Mouse (Mus musculus) cerebellum, postnatal 14 days (tissue): ENCODE results near the gene Hhatl.

ENCODE experiments used
- DNase-seq, 2 experiments: peaks; one replicate each; pipeline ENCODE4 v3.0.0; 2021; ENCODE audit warnings: mixed read lengths in 2 of 2

Hhatl gene

GRCm38 (mm10) chr9:121791757-121792521, at the start of gene Hhatl:
TSS of gene Hhatl (minus strand) at chr9:121792507.
- no peak for DNase-seq

- no peak for DNase-seq
Measured at GRCm38 (mm10) chr9:121839622-121839965, 47.3 kb upstream of the Hhatl start.

GRCm38 (mm10) chr9:121838829-121839621, 46.7 kb upstream of the Hhatl start, which contains the start of gene Ccdc13:
TSS of gene Ccdc13 (minus strand) at chr9:121839461.
- peak; percentile 82 to 87 for DNase-seq

DNA sequence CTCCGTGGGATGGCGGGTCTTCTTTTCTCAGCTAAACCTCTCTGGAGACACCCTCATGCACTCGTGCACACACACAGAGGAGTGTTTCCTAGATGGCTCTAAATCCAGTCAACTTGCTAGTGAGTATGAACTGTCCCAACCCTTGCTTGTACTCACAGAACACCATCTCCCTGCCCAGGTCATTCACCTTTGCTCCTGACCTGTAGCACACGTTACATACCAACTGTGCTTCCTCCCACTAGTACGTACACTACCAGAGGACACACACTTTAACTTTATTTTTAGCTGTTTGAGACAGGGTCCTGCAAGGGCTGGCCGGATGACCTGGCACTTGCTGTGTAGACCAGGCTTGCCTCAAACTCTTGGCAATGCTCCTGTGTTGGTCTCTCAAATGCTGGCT, 45.7 kb upstream of the Hhatl start:
- no peak for DNase-seq

DNA sequence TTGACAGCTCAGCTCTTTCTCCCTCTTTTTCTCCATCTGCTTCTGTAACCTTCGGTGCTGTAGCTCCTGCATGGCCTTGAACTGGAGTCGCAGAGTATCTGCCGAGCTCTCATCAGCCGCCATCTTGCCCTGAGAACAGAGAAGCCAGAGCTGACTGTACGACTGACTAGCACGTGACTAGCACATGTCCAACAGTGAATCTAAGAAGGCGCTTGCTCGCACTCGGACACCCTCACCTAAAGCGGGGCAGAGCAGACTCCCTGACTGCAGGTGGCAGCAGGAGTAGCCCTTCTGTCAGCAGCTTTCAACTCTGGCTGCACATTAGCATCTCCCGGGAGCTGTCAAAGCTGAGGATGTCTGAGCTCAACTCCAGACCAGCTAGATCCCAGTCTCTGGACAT, 41.5 kb upstream of the Hhatl start:
- no peak for DNase-seq

DNA sequence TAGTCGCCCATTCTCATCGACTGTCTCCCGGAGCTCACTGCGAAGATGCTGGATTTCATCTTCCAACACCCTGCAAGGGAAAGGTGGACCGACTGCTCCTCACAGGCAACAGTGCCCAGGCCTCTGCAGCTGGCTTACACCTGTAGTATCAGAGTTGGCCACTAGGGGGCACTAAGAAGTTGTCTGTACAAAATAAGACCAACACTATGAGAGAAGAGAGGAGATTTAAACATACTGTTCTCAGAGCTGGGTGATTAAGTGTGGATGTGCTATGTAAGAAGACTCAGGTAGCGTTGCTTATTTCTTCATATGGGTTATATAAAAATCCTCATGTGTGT, 38.6 kb upstream of the Hhatl start:
- peak; percentile 91 to 94 for DNase-seq

- peak; percentile 53 to 74 for DNase-seq
Measured at GRCm38 (mm10) chr9:121830243-121830955, 38.1 kb upstream of the Hhatl start.

- no peak for DNase-seq
Measured at GRCm38 (mm10) chr9:121829270-121829992, 37.1 kb upstream of the Hhatl start.

DNA sequence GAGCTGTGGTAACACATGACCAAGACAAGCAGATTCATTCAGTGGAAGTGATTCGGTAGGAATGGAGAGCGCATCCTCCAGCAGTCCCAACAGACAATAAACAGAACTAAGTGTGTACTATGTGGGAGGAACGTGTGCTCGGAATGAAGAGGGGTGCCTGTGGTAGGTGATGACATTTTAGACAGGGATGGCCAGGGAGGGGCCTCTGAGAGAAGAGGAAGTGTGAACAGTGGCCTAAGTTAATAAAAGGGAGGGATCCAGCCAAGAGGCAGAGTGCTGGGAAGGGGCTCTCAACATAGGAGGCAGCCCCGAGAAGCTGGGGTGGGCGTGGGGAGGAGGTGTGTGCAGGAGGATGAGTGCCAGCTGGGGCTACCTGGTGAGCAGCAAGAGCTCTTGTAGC, 36.0 kb upstream of the Hhatl start:
- no peak for DNase-seq

GRCm38 (mm10) chr9:121826356-121826755, 34.0 kb upstream of the Hhatl start:
- no peak for DNase-seq

GRCm38 (mm10) chr9:121823991-121824390, 31.7 kb upstream of the Hhatl start:
- DNase-seq: peak; percentile 53 to 72

DNA sequence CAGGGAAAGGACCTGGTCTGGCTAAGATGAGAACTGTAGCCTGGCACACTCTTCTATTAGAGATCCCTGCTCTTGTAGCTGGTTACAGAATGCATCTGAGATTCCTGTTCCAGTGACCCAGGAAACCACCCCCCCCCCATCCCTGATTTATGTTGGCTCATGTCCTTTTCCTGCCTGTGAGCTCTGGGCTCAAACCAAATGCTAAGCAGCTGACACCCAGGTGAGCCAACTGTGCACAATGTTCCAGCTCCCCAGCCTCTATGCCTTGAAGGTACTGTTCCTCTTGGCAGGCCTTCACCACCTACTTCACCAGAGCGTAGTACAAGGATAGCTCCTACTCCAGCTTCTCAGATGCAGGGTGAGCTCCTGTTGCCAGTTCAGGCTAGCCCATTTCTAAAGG, 30.7 kb upstream of the Hhatl start:
- DNase-seq: peak; percentile 49 to 51

DNA sequence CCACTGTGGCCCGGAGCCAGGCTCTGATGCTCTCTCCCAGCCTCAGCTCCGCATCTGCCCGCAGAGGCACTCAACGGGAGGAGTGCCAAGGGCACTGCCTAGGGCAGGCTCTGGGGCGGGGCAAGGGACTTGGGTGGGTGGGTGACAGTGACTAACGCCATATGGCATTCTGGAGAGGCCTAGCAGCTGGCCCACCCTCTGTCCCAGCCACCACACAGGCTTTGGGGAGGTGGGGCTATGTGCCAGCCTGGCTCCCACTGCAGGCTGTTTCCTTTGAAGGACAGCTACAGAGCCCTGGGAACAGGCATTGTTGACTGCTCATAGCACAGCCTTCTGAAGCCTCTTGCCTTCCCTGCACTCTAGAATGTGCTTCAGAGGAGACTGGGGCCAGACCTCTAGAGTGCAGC, 30.3 kb upstream of the Hhatl start:
- DNase-seq: peak; percentile 58 to 73

- no peak for DNase-seq
Measured at GRCm38 (mm10) chr9:121820765-121821164, 28.5 kb upstream of the Hhatl start.

DNA sequence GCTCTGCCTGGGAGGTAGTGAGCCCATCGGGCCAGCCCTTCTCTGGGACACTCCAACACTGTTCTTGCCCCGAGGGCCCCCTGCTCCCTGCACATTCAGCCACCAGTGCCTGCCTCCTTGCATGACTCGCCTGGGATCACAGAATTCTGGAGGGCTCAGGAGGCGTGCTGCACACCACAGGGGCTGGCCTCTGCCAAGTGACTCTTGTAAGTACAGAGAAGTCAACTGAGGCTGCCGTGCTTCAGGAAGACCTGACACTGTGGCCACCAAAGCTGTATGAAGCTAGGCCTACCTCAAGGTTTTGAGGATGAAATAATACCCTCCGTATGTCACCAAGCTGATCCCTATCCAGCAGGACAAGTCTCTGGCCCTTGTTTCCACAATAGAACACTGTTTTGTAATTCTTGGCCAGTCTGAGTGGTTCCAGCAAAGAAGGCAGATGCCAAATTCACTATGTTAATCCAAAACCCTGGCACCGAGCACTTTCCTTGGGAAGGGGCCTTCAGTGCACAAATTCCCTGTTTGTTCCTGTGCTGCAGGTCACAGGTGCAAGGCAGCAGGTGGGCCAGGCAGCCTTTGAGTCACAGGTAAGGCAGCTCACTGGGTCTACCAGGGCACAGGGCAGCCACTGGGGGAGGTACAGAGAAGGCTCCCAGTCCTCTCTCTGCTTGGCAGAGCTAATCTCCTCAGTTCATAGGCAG, 27.6 kb upstream of the Hhatl start:
- peak; percentile 74 for DNase-seq

GRCm38 (mm10) chr9:121819073-121819770, 26.9 kb upstream of the Hhatl start:
- peak; percentile 45 to 47 for DNase-seq

DNA sequence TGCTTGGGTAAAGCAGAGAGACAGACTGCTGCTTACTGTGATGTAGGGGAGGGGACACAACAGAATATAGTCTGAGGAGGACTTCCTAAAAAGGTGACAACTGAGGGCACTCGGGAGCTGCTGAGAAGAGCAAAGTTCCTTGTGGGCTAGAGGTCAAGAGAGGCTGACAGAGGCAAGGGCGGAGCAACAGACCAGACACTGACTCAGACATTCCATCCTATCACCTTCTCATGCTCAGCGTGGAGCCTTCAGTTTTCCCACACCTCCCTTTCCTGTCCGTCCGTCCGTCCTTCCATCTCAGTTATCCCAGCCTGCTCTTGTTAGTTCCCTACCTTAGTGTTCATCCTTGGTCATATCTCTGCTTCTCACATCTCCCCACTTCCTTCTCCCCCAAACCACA, 22.9 kb upstream of the Hhatl start:
- no peak for DNase-seq

GRCm38 (mm10) chr9:121810081-121810821, 17.9 kb upstream of the Hhatl start:
- DNase-seq: peak; percentile 56 to 67

- no peak for DNase-seq
Measured at GRCm38 (mm10) chr9:121808511-121808910, 16.2 kb upstream of the Hhatl start.

DNA sequence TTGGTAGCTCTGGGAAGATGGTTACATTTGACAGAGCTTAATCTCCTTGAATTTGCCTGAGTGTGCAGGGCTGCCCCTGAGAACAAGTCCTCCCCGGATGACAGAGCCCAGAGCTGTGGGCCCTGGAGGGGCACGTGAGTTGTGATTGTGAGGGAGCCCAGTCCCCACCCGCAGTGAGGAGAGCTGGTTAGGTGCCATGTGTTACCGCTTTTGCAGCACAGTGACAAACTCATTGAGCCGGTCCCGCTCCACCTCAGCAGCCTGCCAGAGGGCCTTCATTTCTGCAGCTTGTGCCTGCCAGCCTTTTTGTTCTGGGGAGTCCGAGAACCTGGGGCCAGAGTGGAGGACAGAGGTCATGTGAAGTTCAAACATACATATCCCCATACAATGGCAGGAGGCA, 15.6 kb upstream of the Hhatl start:
- DNase-seq: peak; percentile 52 to 68

GRCm38 (mm10) chr9:121807546-121807945, 15.2 kb upstream of the Hhatl start:
- no peak for DNase-seq
